Mouse (Mus musculus): Measurements from ENCODE around the gene Arfip1.

GRCm38 (mm10) chr3:84471146-84471545 lies 111.3 kb downstream of the Arfip1 start:
- TF ChIP-seq CTCF (conservative IDR thresholded peaks at IDR 0.05; ENCODE audit: insufficient read depth, insufficient read length, low read depth, low read length) = no peak
- TF ChIP-seq POLR2A (IDR thresholded peaks at IDR 0.05; ENCODE audit: low read depth, low read length) = no peak
